Mouse (Mus musculus) ovary, adult 2 months (tissue): ENCODE data around the gene Gemin5. TPM values are rescaled to one million over a fixed set of nuclear protein-coding genes. Genes with fewer than 3 reads are reported as not detected.

Source experiments
- polyA plus RNA-seq: library from polyadenylated mRNA; depleted of rRNA; stranded (reverse); fragments of >200 nt; gene quantifications from 2 replicates; pipeline ENCODE4 v1.2.3, GENCODE M21; 2012; rRNA removed

The Gemin5 gene
- polyA plus RNA-seq = 18.3 and 18.6 TPM in 2 replicates

GRCm38 (mm10) chr11:58168167-58168915, at the start of gene Gemin5:
TSS of gene Gemin5 (minus strand) at chr11:58168539.

GRCm38 (mm10) chr11:58199229-58200037, 31.1 kb upstream of the Gemin5 start, which contains the start of the genes Igtp and Irgm2:
TSS of gene Igtp (plus strand) at chr11:58199556.
TSS of gene Irgm2 (plus strand) at chr11:58199618.

GRCm38 (mm10) chr11:58171459-58172091, 3.2 kb upstream of the Gemin5 start, which contains the start of gene Mrpl22:
TSS of gene Mrpl22 (plus strand) at chr11:58171661.

GRCm38 (mm10) chr11:58103697-58104306, 64.5 kb downstream of the Gemin5 start, which contains the start of gene Cnot8:
TSS of gene Cnot8 (plus strand) at chr11:58104153.

GRCm38 (mm10) chr11:58093021-58093528, 75.3 kb downstream of the Gemin5 start, which contains the start of gene Gm12248:
TSS of gene Gm12248 (minus strand) at chr11:58093134.

Other genes with a start within 250 kb of the Gemin5 start
- 42.4 and 48.7 TPM in 2 replicates for gene Larp1, start 159.5 kb downstream of the Gemin5 start, polyA plus RNA-seq
- 2.4 and 3.9 TPM in 2 replicates for gene Gm12248, start 75.4 kb downstream of the Gemin5 start, polyA plus RNA-seq
- 53.5 and 59.9 TPM in 2 replicates for gene Cnot8, start 64.4 kb downstream of the Gemin5 start, polyA plus RNA-seq
- 25.5 and 30.1 TPM in 2 replicates for gene Mrpl22, start 3.1 kb upstream of the Gemin5 start, polyA plus RNA-seq
- 7.7 and 11.5 TPM in 2 replicates for gene Igtp, start 31.0 kb upstream of the Gemin5 start, polyA plus RNA-seq
- gene Irgm2, start 31.1 kb upstream of the Gemin5 start, polyA plus RNA-seq = 9.3 and 12.9 TPM in 2 replicates
- gene 4930438A08Rik, start 106.3 kb upstream of the Gemin5 start, polyA plus RNA-seq = 0.25 and 0.50 TPM in 2 replicates
- gene Zfp692, start 138.5 kb upstream of the Gemin5 start, polyA plus RNA-seq = 40.8 and 41.4 TPM in 2 replicates
- 58.2 and 61.2 TPM in 2 replicates for gene Zfp672, start 161.8 kb upstream of the Gemin5 start, polyA plus RNA-seq
- 34.0 and 37.9 TPM in 2 replicates for gene Sh3bp5l, start 162.2 kb upstream of the Gemin5 start, polyA plus RNA-seq
- gene Lypd8, start 210.5 kb upstream of the Gemin5 start, polyA plus RNA-seq = 0.80 and 1.4 TPM in 2 replicates